Mouse (Mus musculus) embryonic stem cell, embryonic (primary cell): ENCODE results near the gene Tlx3.

Experiments
- CTCF ChIA-PET, 4 experiments: fragments of 300-600 bp in 2 of 4; fragments of 350-600 bp in 2 of 4; sonication (Branson Sonifier 250); formaldehyde crosslinking; loops; one replicate each; lab custom pipeline; 2022; ENCODE audit warnings: inconsistent platforms in 2 of 4; lab: Charles Lee
- POLR2A ChIA-PET, 4 experiments: fragments of 300-600 bp in 2 of 4; fragments of 350-600 bp in 2 of 4; sonication (Branson Sonifier 250); formaldehyde crosslinking; loops; one replicate each; lab custom pipeline; 2022; ENCODE audit warnings: antibody characterized with exemption in 4 of 4, inconsistent platforms in 1 of 4; lab: Charles Lee

Tlx3 gene

DNA sequence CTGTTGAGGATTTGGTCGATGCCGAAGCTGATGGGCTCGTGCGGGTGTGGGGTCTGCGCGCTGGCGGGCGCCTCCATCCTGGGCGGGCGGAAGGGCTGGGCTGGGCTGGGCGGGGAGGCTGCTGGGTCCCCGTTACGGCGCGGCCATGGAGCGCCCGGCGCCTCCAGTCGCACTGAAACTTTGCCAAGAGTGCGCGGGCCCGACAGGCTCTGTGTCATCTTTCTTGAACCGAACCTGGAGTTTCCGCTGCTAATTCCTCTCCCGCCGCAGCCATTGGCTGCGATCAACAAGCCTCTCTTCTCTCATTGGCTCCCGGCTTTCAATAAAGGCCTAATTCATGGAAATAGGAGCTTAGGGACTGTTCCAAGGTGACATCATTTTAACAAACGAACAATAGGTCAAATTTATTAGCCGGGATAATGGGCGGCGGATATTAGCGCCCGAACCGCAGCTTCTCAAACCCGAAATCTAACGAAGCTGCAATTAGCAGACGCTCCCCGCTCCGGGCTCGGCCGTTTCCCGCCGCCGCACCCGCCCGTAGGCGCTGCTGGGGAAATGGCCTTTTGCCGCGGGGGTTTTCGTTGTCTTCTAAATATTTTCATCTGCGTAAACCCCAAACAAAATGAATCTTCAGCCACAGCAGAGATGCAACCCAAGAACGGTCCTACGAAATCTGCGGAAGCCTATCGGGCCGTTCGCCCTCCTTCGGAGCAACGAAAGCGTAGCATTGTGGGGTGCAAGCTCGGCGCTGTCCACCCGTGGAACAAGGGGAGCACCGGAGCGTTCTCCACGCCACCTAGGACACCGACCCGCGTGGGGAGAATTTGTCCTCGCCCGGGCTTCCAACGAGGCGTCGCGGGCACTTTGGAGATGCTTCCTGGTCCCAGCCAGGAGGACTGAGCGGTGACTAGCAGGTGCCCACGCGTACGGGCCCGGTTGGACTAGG is at the start of gene Tlx3:
Gene Tlx3 (minus strand): TSS at position 207 of the 946 bp plus-strand sequence.
- ChIA-PET CTCF (interaction anchor here in 2 of 4 experiments (0.6 to 1.1 kb wide), 2 partner anchors 10 to 36 kb away, joined by 4 to 6 read pairs; no protein-coding TSS in a partner anchor), POLR2A (interaction anchor here in 3 of 4 experiments (1.0 to 6.9 kb wide), 18 partner anchors 9 to 405 kb away, joined by 3 to 43 read pairs (median 4); partner anchors contain the start of genes Npm1 (in 1 of the 3) and Ranbp17 (in 1 of the 3))

DNA sequence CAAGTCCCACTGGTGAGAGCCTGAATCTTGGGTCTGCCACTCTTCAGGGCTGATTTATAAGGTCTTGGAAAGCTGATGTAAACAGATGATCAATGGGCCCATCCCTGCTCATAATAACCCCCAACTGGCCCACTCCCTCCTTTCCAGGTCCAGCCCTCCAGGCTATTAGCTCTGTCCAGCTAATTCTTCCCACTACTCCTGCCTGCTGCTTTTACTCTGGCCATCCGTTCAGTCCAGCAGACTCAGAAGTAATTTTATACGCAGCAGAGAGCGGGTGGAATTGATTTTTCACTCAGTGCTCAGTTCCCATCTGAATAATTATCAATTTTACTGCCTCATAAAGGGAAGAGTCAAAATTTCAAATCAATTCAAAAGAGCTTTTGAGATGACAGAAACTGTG is 36.9 kb upstream of the Tlx3 start:
- ChIA-PET POLR2A (interaction anchor here in 1 of 4 experiments (1.0 to 2.0 kb wide), 2 partner anchors 9 to 13 kb away, joined by 3 to 4 read pairs; no protein-coding TSS in a partner anchor), CTCF (interaction anchor here in 2 of 4 experiments (0.5 to 0.6 kb wide), 2 partner anchors 60 to 474 kb away, joined by 3 to 4 read pairs; no protein-coding TSS in a partner anchor)

DNA sequence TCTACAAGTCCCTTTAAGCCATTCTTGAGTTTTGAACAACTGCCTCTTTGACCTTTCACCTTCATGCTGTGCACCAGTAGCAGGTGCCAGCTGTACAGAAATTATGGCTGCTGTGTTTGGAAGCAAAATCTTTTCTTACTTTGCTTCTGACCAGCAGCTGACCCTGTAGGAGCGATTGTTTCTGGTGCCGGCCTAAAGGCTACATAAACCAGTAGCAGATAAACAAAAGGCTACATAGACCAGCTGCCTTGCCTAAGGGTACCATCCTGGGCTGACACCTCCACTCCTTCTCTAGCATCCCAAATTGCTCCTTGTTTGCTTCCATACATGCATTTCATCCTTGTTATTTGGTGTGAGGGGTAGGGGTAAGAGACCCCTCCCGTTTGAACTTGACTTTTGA is 30.7 kb upstream of the Tlx3 start:
- CTCF ChIA-PET: no interaction called here
- POLR2A ChIA-PET: no interaction called here

DNA sequence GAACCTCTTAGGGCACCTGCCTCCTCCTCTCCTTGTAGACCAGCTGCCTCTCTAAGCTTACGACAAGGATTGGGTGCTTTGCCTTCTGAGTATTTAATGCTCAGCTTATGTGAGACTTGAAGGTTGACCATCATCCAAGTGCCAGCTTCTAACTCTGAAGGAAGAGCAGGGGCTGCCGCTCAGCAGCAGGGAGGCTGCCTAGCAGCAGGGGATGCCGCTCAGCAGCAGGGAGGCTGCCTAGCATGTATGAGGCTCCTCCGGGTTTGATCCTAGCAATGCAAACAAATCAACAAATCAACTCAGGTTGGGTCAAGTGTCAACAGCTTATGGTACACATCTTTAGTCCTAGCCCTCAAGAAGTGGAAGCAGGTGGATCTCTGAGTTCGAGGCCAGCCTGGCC is 28.7 kb upstream of the Tlx3 start:
- CTCF ChIA-PET: no interaction called here
- POLR2A ChIA-PET: interaction anchor here in 2 of 4 experiments (0.8 to 1.4 kb wide), 2 partner anchors 9 to 13 kb away, joined by 3 to 4 read pairs; no protein-coding TSS in a partner anchor

DNA sequence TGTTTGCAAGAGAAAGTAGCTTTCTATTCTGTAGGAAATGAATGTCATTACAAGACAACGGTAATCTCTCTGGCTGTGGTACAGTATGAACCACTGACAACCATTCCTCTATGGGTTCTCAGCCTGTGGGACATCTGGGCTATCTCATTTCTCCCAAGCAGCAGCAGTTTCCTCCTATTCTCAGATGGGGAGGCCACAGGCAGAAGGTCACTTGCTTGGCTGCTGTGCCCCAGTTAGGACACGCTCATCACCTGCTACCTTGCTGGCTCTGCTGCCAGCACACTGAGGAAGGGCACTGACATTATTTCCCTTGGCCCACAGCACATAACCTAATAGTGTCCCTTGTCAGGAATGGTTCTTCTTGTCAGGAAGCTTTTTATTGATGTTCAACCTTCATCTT is 24.8 kb upstream of the Tlx3 start:
- ChIA-PET POLR2A (interaction anchor here in 2 of 4 experiments (0.9 to 1.0 kb wide), 2 partner anchors 16 to 17 kb away, joined by 3 read pairs; no protein-coding TSS in a partner anchor), CTCF (no interaction called here)

DNA sequence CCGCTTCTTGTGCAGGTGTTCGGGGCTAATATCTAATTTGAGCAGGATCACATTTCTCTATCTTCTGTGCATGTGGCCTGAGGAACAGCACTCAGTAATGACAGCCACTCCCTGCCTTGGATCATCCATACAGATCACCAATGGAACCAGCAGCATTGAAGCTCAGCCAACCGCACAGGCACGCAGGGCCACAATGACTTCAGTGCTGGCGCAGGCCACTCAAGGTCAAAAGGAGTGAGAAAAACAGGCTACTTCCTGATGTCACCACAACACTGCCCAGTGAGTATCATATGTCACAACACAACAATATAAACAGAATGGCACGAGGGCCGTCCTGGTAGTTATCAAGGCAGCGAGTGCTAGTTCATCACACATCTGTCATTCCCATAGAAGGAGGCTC is 23.1 kb upstream of the Tlx3 start:
- ChIA-PET CTCF (no interaction called here), POLR2A (interaction anchor here in 1 of 4 experiments (1.3 kb wide), 1 partner anchor 13 kb away, joined by 4 read pairs; no protein-coding TSS in a partner anchor)

DNA sequence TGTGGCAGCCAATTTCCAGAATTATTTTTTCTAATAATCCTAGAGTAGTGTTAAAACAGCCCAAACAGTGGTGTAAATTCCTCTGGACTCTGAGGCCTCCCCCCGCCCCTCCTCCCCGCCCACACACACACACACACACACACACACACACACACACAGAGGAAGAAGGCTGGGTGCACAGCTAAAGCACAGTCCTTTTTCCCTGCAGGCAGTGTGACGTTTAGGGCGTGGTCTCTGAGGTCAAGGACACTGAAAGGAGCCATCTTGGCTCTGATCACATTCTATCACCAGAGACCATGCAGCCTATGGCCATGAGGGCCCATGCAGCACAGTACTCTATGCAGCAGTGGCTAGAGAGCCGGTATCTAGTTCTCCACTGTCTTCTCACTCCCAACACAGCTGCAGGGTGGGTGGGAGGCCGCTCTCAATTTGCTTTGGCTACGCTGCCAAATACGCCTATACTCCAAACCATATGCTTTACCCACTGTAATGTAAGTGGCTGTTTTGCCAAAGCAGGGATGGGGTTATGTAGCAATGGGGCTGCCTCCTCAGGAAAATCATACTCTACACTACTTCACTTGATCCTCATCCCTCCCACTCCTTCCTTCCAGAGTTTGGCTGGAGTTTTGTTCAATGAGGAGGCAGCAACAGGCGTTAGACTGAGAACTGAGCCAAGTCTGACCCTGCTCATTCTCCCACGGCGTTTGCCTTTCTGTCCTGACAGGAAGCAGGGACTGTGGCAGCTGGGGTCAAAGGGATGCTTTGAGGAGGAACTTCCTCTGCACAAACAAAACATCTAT is 18.4 kb upstream of the Tlx3 start:
- CTCF ChIA-PET: no interaction called here
- POLR2A ChIA-PET: no interaction called here

DNA sequence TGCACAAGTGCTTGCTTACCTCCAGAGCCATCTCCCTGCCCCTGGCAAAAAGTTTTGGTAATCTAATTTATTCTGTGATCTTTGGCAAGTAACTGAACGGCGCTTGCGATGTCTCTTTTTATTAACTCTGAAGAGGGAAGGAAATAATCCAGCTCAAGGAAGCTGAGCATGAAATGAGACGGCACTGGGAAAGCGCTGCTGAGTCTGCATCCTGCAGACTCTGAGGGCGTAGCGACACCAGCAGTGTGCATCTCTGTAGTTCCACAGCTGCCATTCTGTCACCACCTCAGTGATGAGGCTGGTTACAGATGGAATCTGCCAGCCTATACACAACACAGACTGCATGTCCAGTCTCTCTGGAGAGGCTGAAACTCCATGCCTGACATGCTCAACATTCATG is 17.4 kb upstream of the Tlx3 start:
- ChIA-PET POLR2A (no interaction called here), CTCF (no interaction called here)

DNA sequence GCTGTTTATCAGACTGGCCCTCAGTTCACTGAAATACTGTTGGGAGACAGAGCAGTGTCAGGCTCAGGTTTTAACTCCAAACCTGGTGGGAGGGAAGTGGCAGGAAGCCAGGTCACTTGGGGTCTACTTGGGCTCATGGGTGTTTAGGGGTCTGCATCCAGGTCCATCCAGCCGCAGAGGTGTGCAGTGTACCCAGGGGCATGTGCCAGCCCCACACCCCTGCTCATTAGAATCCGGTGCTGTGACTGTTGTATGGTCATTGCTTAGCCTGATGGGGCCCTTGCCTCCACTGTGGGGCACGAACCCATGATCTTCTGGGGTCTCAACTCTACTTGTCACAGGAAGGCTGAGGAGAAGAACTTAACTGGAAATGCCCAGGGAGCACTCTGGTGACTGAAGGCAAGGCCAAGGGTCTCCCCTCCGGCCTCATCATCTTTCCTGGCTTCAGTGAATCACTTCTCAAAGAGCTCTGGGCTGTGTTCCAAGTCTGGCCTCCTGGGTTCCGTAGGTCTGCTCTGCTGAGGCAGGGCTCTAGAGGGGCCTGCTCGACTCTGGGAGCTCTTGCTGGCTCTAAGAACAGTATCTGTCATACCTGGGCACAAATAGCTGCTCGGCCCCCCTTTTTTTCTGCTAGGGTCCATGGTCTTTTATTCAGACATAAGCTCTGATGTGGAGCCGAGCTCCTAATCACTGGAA is 14.1 kb upstream of the Tlx3 start:
- CTCF ChIA-PET: no interaction called here

DNA sequence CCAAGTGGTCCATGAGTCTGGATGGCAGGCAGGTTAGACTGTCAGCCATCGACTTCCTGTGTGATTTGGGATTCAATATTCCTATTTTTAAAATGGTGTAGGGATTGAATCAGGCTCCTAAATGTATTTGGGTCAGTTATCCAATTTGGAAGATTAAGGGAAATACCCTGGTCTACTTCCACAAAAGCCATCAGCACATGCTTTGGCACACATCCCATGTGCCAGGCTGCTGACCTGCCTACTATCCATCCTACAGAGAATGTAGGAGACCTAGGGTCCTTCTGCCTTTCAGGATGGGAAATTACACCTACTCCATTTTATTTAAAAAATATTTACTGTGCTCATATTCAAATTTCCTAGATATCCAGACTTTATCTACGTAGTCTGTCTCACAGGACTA is 4.0 kb upstream of the Tlx3 start:
- POLR2A ChIA-PET: interaction anchor here in 1 of 4 experiments (0.6 to 1.6 kb wide), 4 partner anchors 10 to 559 kb away, joined by 3 to 7 read pairs (median 4); no protein-coding TSS in a partner anchor
- CTCF ChIA-PET: no interaction called here

More for the DNA sequence above, 14.1 kb upstream of the Tlx3 start:
- POLR2A ChIA-PET: interaction anchor here in 2 of 4 experiments (1.0 to 1.7 kb wide), 4 partner anchors 9 to 53 kb away, joined by 3 to 7 read pairs (median 4); partner anchors contain the start of gene Tlx3 (in 1 of the 2)

DNA sequence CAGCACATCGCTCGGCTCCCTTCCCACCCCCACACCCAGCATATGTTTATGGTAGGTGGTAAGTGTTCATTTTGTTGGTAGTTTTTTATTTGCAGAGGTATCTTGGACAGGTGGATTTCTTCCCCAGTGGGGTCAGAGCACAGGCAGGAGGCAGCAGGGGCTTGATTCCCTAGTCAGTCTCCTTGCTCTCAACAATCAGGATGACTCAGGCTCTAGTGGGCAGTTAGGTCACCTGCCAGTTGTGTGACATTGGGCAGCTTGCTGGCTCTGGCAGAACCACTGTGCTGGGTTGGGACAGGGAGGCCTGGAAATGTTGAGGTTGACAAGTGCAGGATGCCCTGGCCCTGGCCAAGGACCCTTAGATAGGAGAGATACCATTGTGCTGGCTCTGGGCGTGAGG is 1.6 kb upstream of the Tlx3 start:
- ChIA-PET POLR2A (interaction anchor here in 2 of 4 experiments (0.6 to 6.9 kb wide), 8 partner anchors 8 to 349 kb away, joined by 3 to 43 read pairs (median 9); no protein-coding TSS in a partner anchor), CTCF (no interaction called here)

DNA sequence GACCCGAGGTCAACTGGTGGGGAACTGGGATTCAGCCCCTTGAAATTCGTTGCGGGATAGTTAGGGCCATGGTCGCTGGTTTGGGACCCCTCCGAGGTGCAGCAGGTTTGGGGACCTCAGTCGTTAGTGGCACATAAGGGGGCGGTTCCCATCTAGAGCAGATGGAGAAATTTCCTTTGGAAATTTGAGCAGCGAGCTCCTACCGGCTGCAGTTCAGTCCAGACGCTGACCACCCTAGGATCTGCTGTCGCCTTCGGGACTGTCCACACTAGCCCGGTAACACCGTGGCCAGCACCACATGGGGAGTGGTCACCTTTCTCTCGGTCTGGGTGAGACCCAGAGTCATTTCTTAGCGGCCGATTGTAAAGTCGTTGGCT is 928 bp upstream of the Tlx3 start:
- ChIA-PET CTCF (no interaction called here), POLR2A (interaction anchor here in 3 of 4 experiments (0.7 to 6.9 kb wide), 12 partner anchors 10 to 404 kb away, joined by 3 to 43 read pairs (median 4); partner anchors contain the start of gene Ranbp17 (in 1 of the 3))

DNA sequence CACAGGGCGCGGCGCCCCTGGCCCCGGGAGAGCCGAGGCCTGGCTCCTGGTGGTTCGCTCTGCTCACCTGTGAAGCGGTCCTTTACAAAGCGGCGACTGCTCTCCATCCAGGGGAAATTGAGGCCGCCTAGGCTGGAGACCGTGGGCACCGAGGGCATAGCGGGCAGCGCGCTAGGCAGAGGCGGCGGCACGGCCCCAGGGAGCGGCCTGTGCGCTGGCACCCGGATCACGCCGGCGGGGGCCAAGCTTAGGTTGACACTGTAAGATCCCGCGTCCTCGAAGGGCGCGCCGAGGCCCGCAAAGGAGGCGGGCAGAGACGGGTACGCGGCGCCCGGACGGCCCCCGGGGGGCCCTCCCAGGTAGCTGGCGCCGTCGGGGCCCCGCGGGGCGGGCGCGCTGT is 417 bp downstream of the Tlx3 start:
- POLR2A ChIA-PET: interaction anchor here in 3 of 4 experiments (0.9 to 6.9 kb wide), 17 partner anchors 8 to 406 kb away, joined by 3 to 43 read pairs (median 5); partner anchors contain the start of genes Npm1 (in 1 of the 3) and Ranbp17 (in 1 of the 3)
- CTCF ChIA-PET: interaction anchor here in 2 of 4 experiments (0.6 to 1.1 kb wide), 3 partner anchors 9 to 35 kb away, joined by 3 to 6 read pairs (median 4); no protein-coding TSS in a partner anchor

DNA sequence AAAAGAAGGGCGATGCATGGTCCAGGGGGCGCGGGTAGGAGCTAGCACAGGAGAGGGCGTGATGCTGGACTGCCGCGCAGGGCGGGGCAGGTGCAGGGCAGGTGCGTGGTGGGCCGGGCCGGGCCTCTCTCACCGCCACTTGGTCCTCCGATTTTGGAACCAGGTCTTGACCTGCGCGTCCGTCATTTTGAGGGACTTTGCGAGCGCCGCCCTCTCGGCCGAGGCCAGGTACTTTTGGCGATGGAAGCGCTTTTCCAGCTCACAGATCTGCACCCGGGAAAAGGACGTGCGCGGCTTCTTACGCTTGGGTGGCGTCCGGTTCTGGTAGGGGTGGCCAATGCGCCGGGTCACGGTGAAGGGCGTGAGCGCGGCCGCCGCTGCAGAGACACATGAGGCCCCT is 1.1 kb downstream of the Tlx3 start:
- ChIA-PET POLR2A (interaction anchor here in 3 of 4 experiments (0.9 to 6.9 kb wide), 13 partner anchors 8 to 336 kb away, joined by 3 to 43 read pairs (median 6); partner anchors contain the start of gene Npm1 (in 1 of the 3)), CTCF (interaction anchor here in 1 of 4 experiments (1.0 to 1.1 kb wide), 2 partner anchors 8 to 22 kb away, joined by 3 to 4 read pairs; no protein-coding TSS in a partner anchor)

DNA sequence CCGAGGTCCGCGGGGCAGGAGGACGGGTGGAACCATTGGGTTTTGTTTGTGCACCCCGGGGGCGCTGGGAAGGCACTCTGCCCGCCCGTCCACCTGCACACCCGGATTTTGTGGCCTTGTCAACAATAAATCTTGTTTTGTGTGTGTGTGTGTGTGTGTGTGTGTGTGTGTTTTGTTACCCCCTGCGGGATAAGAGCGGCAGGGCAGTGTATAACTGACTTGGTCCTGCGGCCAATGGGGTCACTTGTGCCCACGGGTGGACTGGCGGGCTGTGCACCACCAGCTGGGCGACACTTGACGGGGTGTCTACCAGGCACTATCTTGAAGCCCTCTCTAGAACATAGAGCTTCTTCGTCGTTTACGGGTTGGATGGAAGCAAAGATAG is 1.8 kb downstream of the Tlx3 start:
- ChIA-PET CTCF (interaction anchor here in 1 of 4 experiments (0.6 kb wide), 1 partner anchor 491 kb away, joined by 6 read pairs; no protein-coding TSS in a partner anchor), POLR2A (interaction anchor here (0.6 to 6.9 kb wide), 8 partner anchors 11 to 336 kb away, joined by 3 to 43 read pairs (median 4); no protein-coding TSS in a partner anchor)

DNA sequence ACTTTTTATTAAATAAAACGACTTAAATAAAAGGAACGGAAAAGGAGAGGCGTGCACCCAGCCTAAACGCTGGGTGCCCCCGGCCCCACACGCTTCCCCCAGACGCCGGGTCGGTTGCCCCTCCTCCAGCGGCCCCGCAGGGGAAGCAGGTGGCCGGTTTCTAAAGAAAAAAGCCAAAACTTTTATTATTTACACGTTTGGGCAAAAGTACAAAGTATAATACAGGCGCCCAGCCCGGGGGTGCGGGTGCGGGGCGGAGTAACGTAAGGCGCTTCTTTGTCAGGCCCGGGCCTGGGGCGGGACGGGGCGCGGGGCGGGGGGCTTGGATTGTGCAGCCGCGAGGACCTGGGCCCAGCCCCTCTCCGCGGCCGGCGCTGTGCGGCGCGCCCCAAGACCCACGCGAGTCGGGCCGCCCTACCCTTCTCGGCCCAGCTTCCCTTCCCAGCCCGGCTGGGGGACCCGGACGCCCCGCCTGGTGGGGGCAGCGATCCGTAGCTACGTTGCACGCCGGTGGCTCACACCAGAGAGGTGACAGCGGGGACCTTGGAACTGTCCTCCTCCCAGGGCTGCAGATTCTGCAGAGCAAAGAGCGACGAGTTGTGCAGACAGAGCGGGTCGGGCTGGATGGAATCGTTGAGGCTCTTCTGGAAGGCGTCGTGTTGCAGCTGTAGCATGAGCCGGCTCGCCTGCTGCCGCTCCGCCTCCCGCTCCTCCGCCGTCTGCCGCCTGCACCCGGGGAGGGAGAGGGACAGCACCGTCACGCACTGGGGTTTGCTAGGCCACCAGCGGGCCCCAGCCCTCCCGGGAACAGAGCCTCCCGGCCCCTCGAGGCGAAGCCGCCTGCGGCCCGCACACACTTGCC is 2.4 kb downstream of the Tlx3 start:
- CTCF ChIA-PET: interaction anchor here in 2 of 4 experiments (0.6 to 1.7 kb wide), 2 partner anchors 24 to 490 kb away, joined by 5 to 6 read pairs; no protein-coding TSS in a partner anchor
- POLR2A ChIA-PET: interaction anchor here in 3 of 4 experiments (0.6 to 6.9 kb wide), 12 partner anchors 19 to 378 kb away, joined by 3 to 43 read pairs (median 4); partner anchors contain the start of genes Gabrp (in 1 of the 3) and Npm1 (in 1 of the 3)
